Mouse (Mus musculus) Patski (cell line): ENCODE measurements around the gene Pkn1. TPM values are rescaled to one million over a fixed set of nuclear protein-coding genes. Genes with fewer than 3 reads are reported as not detected.

Experiments used
- ATAC-seq: fragments of 100-300 bp; one replicate; pipeline ENCODE4 v1.8.0; 2021
- CTCF ChIA-PET: fragments of 350-600 bp; sonication (Branson Sonifier 250); formaldehyde crosslinking; loops from one replicate; lab custom pipeline; 2022; ENCODE audit warnings: inconsistent platforms; lab: Charles Lee
- POLR2A ChIA-PET: fragments of 350-600 bp; sonication (Branson Sonifier 250); formaldehyde crosslinking; loops from one replicate; lab custom pipeline; 2022; ENCODE audit warnings: antibody characterized with exemption, inconsistent platforms; lab: Charles Lee
- DNase-seq: peaks from one replicate; pipeline ENCODE4 v3.0.0-alpha.2; 2011; ENCODE audit warnings: low read depth, low spot score
- H3K27me3 ChIP-seq: fragments of 371-371 bp; one replicate; pipeline ENCODE4 v1.5.1; 2021
- CTCF ChIP-seq: fragments of 100-300 bp; IDR thresholded peaks from one replicate; pipeline ENCODE4 v1.5.1; 2021
- in situ Hi-C: fragments of 300-500 bp; cut with MboI; formaldehyde crosslinking; loops from 3 replicates; pipeline ENCODE4 v1.11.1; 2018; ENCODE audit warnings: low pct_unique_long_range_greater_than_20kb, mixed read lengths
- polyA plus RNA-seq: library from polyadenylated mRNA; unstranded; gene quantifications from one replicate; pipeline ENCODE4 v1.2.3, GENCODE M21; 2021

Gene Pkn1
- polyA plus RNA-seq, 1 experiment from 2014 or later = 68.6 TPM

- in situ Hi-C loops = no loop called here
- ATAC-seq (no peak), DNase-seq (no peak)
- CTCF ChIA-PET = no interaction called here
- POLR2A ChIA-PET = no interaction called here
- peaks cover 3% of the 10 kb centered on the region for H3K27me3 ChIP-seq
- no peak for TF ChIP-seq CTCF
Observed at GRCm38 (mm10) chr8:83639649-83640048, 59.3 kb downstream of the Pkn1 start.

- CTCF ChIA-PET = no interaction called here
- POLR2A ChIA-PET = no interaction called here
- in situ Hi-C loops = no loop called here
- no peak for TF ChIP-seq CTCF
- ATAC-seq (no peak), DNase-seq (no peak)
- H3K27me3 ChIP-seq = peaks cover 3% of the 10 kb centered on the region
Observed at GRCm38 (mm10) chr8:83638856-83639255, 60.1 kb downstream of the Pkn1 start.

DNA sequence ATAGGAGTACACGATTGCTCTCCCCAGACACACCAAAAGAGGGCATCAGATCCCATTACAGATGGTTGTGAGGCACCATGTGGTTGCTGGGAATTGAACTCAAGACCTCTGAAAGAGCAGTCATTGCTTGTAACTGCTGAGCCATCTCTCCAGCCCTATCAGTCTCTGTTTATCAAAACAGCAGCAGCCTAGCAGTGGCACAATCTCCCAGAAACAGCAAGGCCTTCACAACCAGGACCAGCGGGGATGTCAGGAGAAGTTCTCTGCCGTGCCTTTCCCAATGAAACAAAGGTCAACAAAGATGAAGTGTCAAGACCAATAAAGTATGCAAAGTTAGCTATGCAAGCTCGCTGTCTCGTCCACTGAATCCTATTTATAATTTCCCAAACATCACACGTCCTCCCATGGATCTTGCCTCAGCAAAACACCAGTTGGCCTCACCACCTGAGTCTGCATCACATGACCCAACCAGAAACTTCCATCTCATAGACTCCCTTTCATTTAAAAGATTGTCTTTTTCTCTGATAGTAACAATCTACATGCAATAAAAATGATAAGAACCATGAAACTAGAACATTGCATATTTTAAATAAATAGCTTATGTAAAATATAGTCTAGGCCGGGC is 66.8 kb downstream of the Pkn1 start:
- in situ Hi-C loops = no loop called here
- peaks cover 11% of the 10 kb centered on the region for H3K27me3 ChIP-seq
- CTCF ChIA-PET = no interaction called here
- DNase-seq (no peak), ATAC-seq (no peak)
- POLR2A ChIA-PET = no interaction called here
- TF ChIP-seq CTCF = no peak

- ChIA-PET CTCF (interaction anchor here (1.7 kb wide), 1 partner anchor 17 kb away, joined by 5 read pairs; no protein-coding TSS in a partner anchor), POLR2A (no interaction called here)
- in situ Hi-C loops = no loop called here
- DNase-seq (no peak), ATAC-seq (no peak)
- no peaks in the 10 kb centered on the region for H3K27me3 ChIP-seq
- no peak for TF ChIP-seq CTCF
Observed at GRCm38 (mm10) chr8:83625676-83626299, 73.2 kb downstream of the Pkn1 start.

DNA sequence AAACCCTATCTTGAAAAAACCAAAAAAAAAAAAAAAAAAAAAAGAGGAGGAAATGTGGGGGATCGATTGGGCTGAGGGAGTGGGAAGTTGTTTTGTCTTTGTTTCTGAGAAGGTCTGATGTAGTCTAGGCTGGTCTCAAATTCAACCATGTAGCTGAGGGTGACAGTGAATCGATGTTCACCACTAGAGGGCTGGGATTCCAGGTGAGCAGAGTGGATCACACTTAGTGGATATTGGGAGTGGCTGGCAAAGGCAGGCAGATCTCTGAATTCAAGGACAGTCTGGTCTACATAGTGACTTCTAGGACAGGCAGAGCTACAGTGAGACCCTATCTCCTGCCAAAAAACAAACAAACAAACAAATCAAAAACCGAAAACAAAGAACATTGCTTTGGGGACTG is 74.2 kb downstream of the Pkn1 start:
- no peak for DNase-seq
- H3K27me3 ChIP-seq = no peaks in the 10 kb centered on the region
- in situ Hi-C loops = no loop called here
- no peak for TF ChIP-seq CTCF
- ChIA-PET POLR2A (no interaction called here), CTCF (no interaction called here)
- no peak for ATAC-seq

DNA sequence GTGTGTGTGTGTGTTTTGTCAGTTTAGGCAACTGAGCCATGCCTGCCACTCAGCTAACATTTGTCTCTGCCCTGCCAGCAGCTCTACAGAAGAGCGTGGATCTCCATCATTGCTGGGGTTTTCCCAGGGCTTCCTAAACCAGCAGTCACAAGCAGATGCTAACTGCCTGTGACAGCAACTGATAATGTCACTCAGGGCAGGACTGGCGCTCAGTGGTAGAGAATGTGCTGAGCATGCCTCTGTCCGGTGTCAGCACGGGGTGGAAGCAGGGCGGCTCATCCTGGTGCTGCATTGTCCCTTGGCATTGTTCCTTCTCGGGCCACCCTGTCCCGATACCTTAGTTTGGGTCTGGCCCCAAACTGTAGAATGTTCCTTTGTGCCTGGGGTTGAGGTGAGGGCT is 75.4 kb downstream of the Pkn1 start:
- in situ Hi-C loops = no loop called here
- no peak for DNase-seq
- ChIA-PET POLR2A (interaction anchor here (1.1 to 1.2 kb wide), 2 partner anchors 15 to 23 kb away, joined by 4 read pairs; no protein-coding TSS in a partner anchor), CTCF (interaction anchor here (1.1 to 1.7 kb wide), 2 partner anchors 10 to 22 kb away, joined by 3 to 8 read pairs; no protein-coding TSS in a partner anchor)
- no peak for TF ChIP-seq CTCF
- no peak for ATAC-seq
- H3K27me3 ChIP-seq = no peaks in the 10 kb centered on the region

- ChIA-PET POLR2A (interaction anchor here (0.5 to 1.2 kb wide), 3 partner anchors 14 to 180 kb away, joined by 3 to 4 read pairs (median 4); no protein-coding TSS in a partner anchor), CTCF (interaction anchor here (0.7 to 1.7 kb wide), 10 partner anchors 9 to 28 kb away, joined by 3 to 10 read pairs (median 5); partner anchors contain the start of genes Dnajb1 and Tecr)
- no peaks in the 10 kb centered on the region for H3K27me3 ChIP-seq
- DNase-seq = no peak
- peak; percentile 92 for ATAC-seq
- in situ Hi-C loops = no loop called here
- peak; percentile 86 for TF ChIP-seq CTCF
Observed at GRCm38 (mm10) chr8:83622389-83622989, 76.5 kb downstream of the Pkn1 start.

DNA sequence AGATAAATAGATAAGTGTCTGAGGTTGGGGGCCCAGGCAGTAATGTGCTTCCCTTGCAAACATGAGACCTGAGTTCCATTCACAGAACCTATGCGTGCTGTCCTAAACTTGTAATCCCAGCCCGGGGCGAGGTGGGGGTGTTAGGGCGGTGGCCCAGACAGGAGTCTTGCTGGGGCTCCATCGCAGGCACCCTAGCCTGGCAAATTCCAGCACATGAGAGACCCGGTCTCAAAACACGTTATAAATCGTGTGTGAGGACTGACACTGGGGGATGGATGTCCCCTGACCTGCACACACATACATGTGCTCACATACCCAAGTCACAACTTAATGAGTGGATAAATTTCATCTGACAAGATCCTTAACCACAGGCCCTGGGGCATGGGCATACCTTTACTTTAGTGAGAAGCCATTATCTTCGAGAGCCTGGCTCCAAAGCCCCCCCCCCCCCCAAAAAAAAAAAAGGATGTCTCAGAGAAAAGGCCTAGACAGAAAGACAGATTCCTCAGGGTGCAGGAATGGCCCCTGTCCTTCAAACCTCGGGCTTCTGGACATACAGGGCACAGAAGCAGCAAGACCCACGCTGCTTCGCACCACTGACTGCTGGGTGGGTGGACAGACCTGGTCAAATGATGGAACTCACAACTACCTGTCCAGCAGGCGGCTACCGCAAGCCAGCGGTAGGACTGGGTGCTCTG is 77.1 kb downstream of the Pkn1 start:
- ChIA-PET POLR2A (no interaction called here), CTCF (interaction anchor here (0.7 to 1.7 kb wide), 8 partner anchors 8 to 25 kb away, joined by 3 to 10 read pairs (median 6); partner anchors contain the start of genes Dnajb1 and Tecr)
- TF ChIP-seq CTCF = no peak
- ATAC-seq (no peak), DNase-seq (no peak)
- in situ Hi-C loops = no loop called here
- H3K27me3 ChIP-seq = no peaks in the 10 kb centered on the region

DNA sequence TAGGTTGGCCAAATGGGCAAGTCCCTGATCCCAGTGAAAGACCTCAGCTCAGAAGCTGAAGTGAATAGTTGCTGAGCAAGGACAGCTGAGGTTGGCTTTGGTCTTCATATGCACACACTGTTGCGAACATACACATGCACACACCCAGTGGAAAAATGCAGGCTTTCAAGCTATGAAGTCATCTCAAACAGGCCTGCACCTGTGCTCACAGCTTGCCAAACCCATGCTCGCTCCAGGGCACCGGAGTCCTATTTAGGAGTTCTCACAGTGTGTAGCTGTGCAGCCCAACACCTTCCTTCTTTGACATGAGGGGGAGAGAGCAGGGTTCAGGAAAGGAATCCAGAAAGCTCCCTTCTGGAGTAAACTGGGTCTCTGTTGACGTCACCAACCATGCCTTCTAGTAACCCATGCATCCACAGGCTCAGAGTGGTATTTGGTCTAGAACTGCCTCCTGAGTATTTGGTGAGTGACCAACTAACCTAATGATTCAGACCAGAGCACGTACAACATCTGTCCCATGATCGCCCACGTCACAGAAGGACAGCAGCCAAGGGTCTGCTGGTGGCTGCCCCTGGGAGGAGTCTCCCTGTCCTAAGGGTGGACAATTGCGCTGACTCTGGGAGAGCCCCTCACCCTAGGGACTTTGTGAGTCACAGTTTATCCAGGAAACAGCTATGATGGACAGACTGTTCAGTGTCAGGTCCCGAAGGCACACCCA is 79.3 kb downstream of the Pkn1 start:
- TF ChIP-seq CTCF = no peak
- in situ Hi-C loops = no loop called here
- CTCF ChIA-PET = interaction anchor here (1.0 to 1.1 kb wide), 2 partner anchors 12 to 24 kb away, joined by 3 to 4 read pairs; partner anchors contain the start of gene Tecr
- POLR2A ChIA-PET = no interaction called here
- ATAC-seq (no peak), DNase-seq (no peak)
- no peaks in the 10 kb centered on the region for H3K27me3 ChIP-seq
